Mouse (Mus musculus): ENCODE measurements around the gene Kcnj16. TPM values are rescaled to one million over a fixed set of nuclear protein-coding genes. Genes with fewer than 3 reads are reported as not detected.

The Kcnj16 gene
- total RNA-seq (2021) = 10 to 100 TPM; 25.5 to 27.7 TPM
- long read RNA-seq, experiment 1, transcript Kcnj16-201 (2 exons, 3,671 nt) = major isoform, 32 of 37 reads
- long read RNA-seq, experiment 1, partial matches to known transcripts = 0 of 37 reads
- long read RNA-seq, experiment 1, other reads (novel, unspliced or antisense) = 5 of 37 reads
- long read RNA-seq, experiment 2, transcript Kcnj16-201 (2 exons, 3,671 nt) = major isoform, 20 of 26 reads
- long read RNA-seq, experiment 2, partial matches to known transcripts = 0 of 26 reads
- long read RNA-seq, experiment 2, other reads (novel, unspliced or antisense) = 6 of 26 reads

- DNase-seq (ENCODE audit: low spot score in 2 of 2) = no peak
Measured at GRCm38 (mm10) chr11:110967762-110968135, at the start of gene Kcnj16. Gene Kcnj16, plus strand, starts transcription at chr11:110968033.

- no peak for DNase-seq (ENCODE audit: low spot score in 2 of 2)
Measured at GRCm38 (mm10) chr11:110918808-110919465, 48.9 kb upstream of the Kcnj16 start.

GRCm38 (mm10) chr11:110935699-110936098 is 32.1 kb upstream of the Kcnj16 start:
- DNase-seq (ENCODE audit: low spot score in 2 of 2) = peak in 1 of 2 experiments; percentile 22

GRCm38 (mm10) chr11:110942280-110942679 is 25.6 kb upstream of the Kcnj16 start:
- DNase-seq (ENCODE audit: low spot score in 2 of 2) = no peak

GRCm38 (mm10) chr11:110942695-110943135 is 25.1 kb upstream of the Kcnj16 start:
- no peak for DNase-seq (ENCODE audit: low spot score in 2 of 2)

- no peak for DNase-seq (ENCODE audit: low spot score in 2 of 2)
Measured at GRCm38 (mm10) chr11:110956665-110957064, 11.2 kb upstream of the Kcnj16 start.

- no peak for DNase-seq (ENCODE audit: low spot score in 2 of 2)
Measured at GRCm38 (mm10) chr11:110961592-110962021, 6.2 kb upstream of the Kcnj16 start.

GRCm38 (mm10) chr11:110967019-110967761 is 643 bp upstream of the Kcnj16 start:
- DNase-seq (ENCODE audit: low spot score in 2 of 2) = no peak

GRCm38 (mm10) chr11:110968901-110969300 is 1.1 kb downstream of the Kcnj16 start:
- DNase-seq (ENCODE audit: low spot score in 2 of 2) = no peak

GRCm38 (mm10) chr11:110985508-110985907 is 17.7 kb downstream of the Kcnj16 start:
- DNase-seq (ENCODE audit: low spot score in 2 of 2) = no peak

GRCm38 (mm10) chr11:110985949-110986348 is 18.1 kb downstream of the Kcnj16 start:
- no peak for DNase-seq (ENCODE audit: low spot score in 2 of 2)

- DNase-seq (ENCODE audit: low spot score in 2 of 2) = no peak
Measured at GRCm38 (mm10) chr11:110993616-110994015, 25.8 kb downstream of the Kcnj16 start.

GRCm38 (mm10) chr11:110997211-110997610 is 29.4 kb downstream of the Kcnj16 start:
- peak; percentile 2 to 8 for DNase-seq (ENCODE audit: low spot score in 2 of 2)

GRCm38 (mm10) chr11:111005103-111005502 is 37.3 kb downstream of the Kcnj16 start:
- DNase-seq (ENCODE audit: low spot score in 2 of 2) = no peak

GRCm38 (mm10) chr11:111009471-111009870 is 41.6 kb downstream of the Kcnj16 start:
- DNase-seq (ENCODE audit: low spot score in 2 of 2) = no peak

- no peak for DNase-seq (ENCODE audit: low spot score in 2 of 2)
Measured at GRCm38 (mm10) chr11:111016206-111016605, 48.4 kb downstream of the Kcnj16 start.

- no peak for DNase-seq (ENCODE audit: low spot score in 2 of 2)
Measured at GRCm38 (mm10) chr11:111020211-111020610, 52.4 kb downstream of the Kcnj16 start.

- DNase-seq (ENCODE audit: low spot score in 2 of 2) = no peak
Measured at GRCm38 (mm10) chr11:111022681-111023281, 54.9 kb downstream of the Kcnj16 start.

GRCm38 (mm10) chr11:111042175-111042574 is 74.3 kb downstream of the Kcnj16 start:
- DNase-seq (ENCODE audit: low spot score in 2 of 2) = peak; percentile 16 to 37

GRCm38 (mm10) chr11:111043298-111043697 is 75.5 kb downstream of the Kcnj16 start:
- DNase-seq (ENCODE audit: low spot score in 2 of 2) = no peak

- DNase-seq (ENCODE audit: low spot score in 2 of 2) = no peak
Measured at GRCm38 (mm10) chr11:111054252-111054651, 86.4 kb downstream of the Kcnj16 start.

All from left cerebral cortex, adult 18-20 months (tissue).